Mouse (Mus musculus): ENCODE measurements at regions not wholly inside any gene's neighbourhood (a gene's known extent, or its start where the extent isn't known, plus 50 kb on each side); places are given as distances from the start of the nearest gene placed in this dataset.
"Not testable (repeated sequence)": the region's sequence is repeated elsewhere in the genome, so short reads cannot be mapped to it uniquely, and the experiment has no call there.

- Histone ChIP-seq H3K27me3 (replicated peaks) (no peaks in the 10 kb centered on the region), H3K36me3 (replicated peaks; ENCODE audit: low read length) (no peaks in the 10 kb centered on the region)
These were observed 1111.4 kb downstream of the H2al1n start for GRCm38 (mm10) chrX:15322207-15322839.

GRCm38 (mm10) chrX:15322958-15323357 is 1112.0 kb downstream of the H2al1n start:
- H3K4me3 ChIP-seq (replicated peaks), result no peak overlapping the region
- no peaks in the 10 kb centered on the region for H3K9me3 ChIP-seq
- TF ChIP-seq GATA1 (IDR thresholded peaks at IDR 0.05; ENCODE audit: borderline replicate concordance, low read length), result no peak
- no peak for TF ChIP-seq FLI1 (IDR thresholded peaks at IDR 0.05; ENCODE audit: low read length)
- no peaks in the 10 kb centered on the region for H3K27me3 ChIP-seq (replicated peaks)
- no peaks in the 10 kb centered on the region for H3K36me3 ChIP-seq (replicated peaks; ENCODE audit: low read length)
- H3K4me1 ChIP-seq, result no peaks in the 10 kb centered on the region

More at GRCm38 (mm10) chrX:15322207-15322839, 1111.4 kb downstream of the H2al1n start:
- Histone ChIP-seq H3K4me3 (replicated peaks) (peak overlapping the region; percentile 81), H3K9me3 (no peaks in the 10 kb centered on the region), H3K4me1 (no peaks in the 10 kb centered on the region)
- TF ChIP-seq GATA1 (IDR thresholded peaks at IDR 0.05; ENCODE audit: borderline replicate concordance, low read length) (no peak), FLI1 (IDR thresholded peaks at IDR 0.05; ENCODE audit: low read length) (no peak)

- H3K27me3 ChIP-seq (replicated peaks); H3K9me3 ChIP-seq; H3K4me3 ChIP-seq (replicated peaks); H3K36me3 ChIP-seq (replicated peaks; ENCODE audit: low read length); H3K4me1 ChIP-seq: not testable (repeated sequence)
These were observed 1154.2 kb downstream of the H2al1n start for GRCm38 (mm10) chrX:15365135-15365534.
